Mouse (Mus musculus) ES-Bruce4 (cell line): ENCODE data around the gene Tmem136. TPM values are rescaled to one million over a fixed set of nuclear protein-coding genes. Genes with fewer than 3 reads are reported as not detected.

Source experiments
- H3K27ac ChIP-seq: 2 replicates; pipeline ENCODE4 v1.5.1; 2012; ENCODE audit warnings: low read length, inconsistent platforms; ENCODE audit not compliant: insufficient read depth
- H3K27me3 ChIP-seq: 2 replicates; pipeline ENCODE4 v1.6.1; 2012; ENCODE audit warnings: mild to moderate bottlenecking, low read length, inconsistent platforms; ENCODE audit not compliant: control insufficient read depth, poor library complexity, insufficient read depth, severe bottlenecking
- H3K36me3 ChIP-seq: 2 replicates; pipeline ENCODE4 v1.6.1; 2012; ENCODE audit warnings: inconsistent platforms, mild to moderate bottlenecking, low read length, moderate library complexity; ENCODE audit not compliant: control insufficient read depth, poor library complexity, insufficient read depth, severe bottlenecking
- H3K4me1 ChIP-seq: one replicate; pipeline ENCODE4 v1.8.1; 2011; ENCODE audit warnings: low read length; ENCODE audit not compliant: control insufficient read depth, insufficient read depth
- H3K4me3 ChIP-seq: 2 replicates; pipeline ENCODE4 v1.5.1; 2011; ENCODE audit warnings: low read depth, mild to moderate bottlenecking, low read length
- H3K9ac ChIP-seq: 2 replicates; pipeline ENCODE4 v1.6.1; 2012; ENCODE audit warnings: low read depth, mild to moderate bottlenecking, inconsistent platforms; ENCODE audit not compliant: poor library complexity, severe bottlenecking
- H3K9me3 ChIP-seq: replicated peaks from 2 replicates; pipeline ENCODE4 v1.6.1; 2012; ENCODE audit warnings: mild to moderate bottlenecking, low read length, inconsistent platforms; ENCODE audit not compliant: control insufficient read depth, poor library complexity, insufficient read depth, severe bottlenecking
- CTCF ChIP-seq: IDR thresholded peaks from one replicate; pipeline ENCODE4 v1.8.1; 2011; ENCODE audit warnings: low read depth, low read length
- EP300 ChIP-seq: IDR thresholded peaks from 2 replicates; pipeline ENCODE4 v1.6.1; 2011; ENCODE audit warnings: low read depth, low read length; ENCODE audit not compliant: insufficient read depth
- POLR2A ChIP-seq: IDR thresholded peaks from one replicate; pipeline ENCODE4 v1.8.1; 2011; ENCODE audit warnings: low read length; ENCODE audit not compliant: insufficient read depth
- polyA plus RNA-seq: library from polyadenylated mRNA; stranded (reverse); fragments of >200 nt; gene quantifications from 2 replicates; pipeline ENCODE4 v1.2.4, GENCODE M21; 2011; ENCODE audit warnings: low read depth; ENCODE audit not compliant: missing spikeins, insufficient read depth, insufficient read length

Tmem136 gene
- polyA plus RNA-seq, 1 experiment = 10.5 TPM

DNA sequence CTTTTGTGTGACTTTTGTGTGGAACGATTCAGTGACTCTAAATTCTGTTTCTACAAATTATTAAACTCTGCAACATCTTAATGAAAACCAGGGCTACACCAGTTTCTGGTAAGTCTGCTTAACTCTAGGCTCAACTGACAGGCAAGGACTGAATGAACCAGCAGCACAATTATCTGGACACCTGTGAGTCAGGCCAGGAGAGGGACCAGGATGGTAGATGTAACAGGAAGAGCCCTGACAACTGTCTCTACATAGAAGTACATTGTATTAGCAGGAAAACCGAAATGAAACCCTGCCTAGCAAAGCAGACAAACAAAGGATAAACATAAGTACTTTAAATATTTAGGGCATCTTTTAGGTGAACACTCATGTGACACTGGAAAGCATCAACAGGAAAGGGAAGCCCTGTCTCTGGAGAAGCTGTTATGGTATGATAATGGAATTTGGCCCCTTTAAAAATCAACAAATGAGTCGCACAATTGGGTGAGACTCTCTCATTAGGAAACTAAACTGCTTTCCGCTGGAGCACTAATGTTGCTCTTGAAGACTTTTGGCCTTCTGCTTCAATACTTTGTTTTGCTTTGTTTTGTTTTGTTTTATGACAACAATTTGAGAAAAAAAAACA, 12.6 kb downstream of the Tmem136 start:
- Histone ChIP-seq H3K9me3 (no peaks in the 10 kb centered on the region), H3K36me3 (no peaks in the 10 kb centered on the region), H3K27me3 (no peaks in the 10 kb centered on the region), H3K9ac (no peak overlapping the region), H3K27ac (no peak overlapping the region), H3K4me1 (no peaks in the 10 kb centered on the region), H3K4me3 (no peak overlapping the region)
- TF ChIP-seq EP300 = no peak

DNA sequence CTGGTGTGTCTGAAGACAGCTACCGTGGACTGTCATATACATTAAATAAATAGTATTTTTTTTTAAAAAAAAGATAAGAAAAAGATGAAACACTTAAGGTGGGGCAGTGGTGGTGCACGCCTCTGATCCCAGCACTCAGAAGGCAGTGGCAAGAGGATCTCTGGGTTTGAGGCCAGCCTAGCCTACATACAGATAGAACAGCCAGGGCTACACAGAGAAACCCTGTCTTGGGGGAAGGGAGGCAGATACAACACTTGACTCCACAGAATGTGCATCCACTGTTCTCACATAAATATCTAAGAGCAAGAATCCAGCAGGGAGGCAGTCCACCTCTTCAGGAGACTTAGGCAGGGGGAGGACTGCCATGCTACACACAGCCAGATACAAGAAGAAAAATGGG, 13.4 kb downstream of the Tmem136 start:
- TF ChIP-seq CTCF = no peak
- TF ChIP-seq EP300 = no peak
- no peak for TF ChIP-seq POLR2A
- no peak overlapping the region for H3K27ac ChIP-seq
- H3K9ac ChIP-seq = no peak overlapping the region
- no peaks in the 10 kb centered on the region for H3K27me3 ChIP-seq
- H3K4me1 ChIP-seq = no peaks in the 10 kb centered on the region
- no peaks in the 10 kb centered on the region for H3K36me3 ChIP-seq
- no peak overlapping the region for H3K4me3 ChIP-seq
- H3K9me3 ChIP-seq = no peaks in the 10 kb centered on the region

DNA sequence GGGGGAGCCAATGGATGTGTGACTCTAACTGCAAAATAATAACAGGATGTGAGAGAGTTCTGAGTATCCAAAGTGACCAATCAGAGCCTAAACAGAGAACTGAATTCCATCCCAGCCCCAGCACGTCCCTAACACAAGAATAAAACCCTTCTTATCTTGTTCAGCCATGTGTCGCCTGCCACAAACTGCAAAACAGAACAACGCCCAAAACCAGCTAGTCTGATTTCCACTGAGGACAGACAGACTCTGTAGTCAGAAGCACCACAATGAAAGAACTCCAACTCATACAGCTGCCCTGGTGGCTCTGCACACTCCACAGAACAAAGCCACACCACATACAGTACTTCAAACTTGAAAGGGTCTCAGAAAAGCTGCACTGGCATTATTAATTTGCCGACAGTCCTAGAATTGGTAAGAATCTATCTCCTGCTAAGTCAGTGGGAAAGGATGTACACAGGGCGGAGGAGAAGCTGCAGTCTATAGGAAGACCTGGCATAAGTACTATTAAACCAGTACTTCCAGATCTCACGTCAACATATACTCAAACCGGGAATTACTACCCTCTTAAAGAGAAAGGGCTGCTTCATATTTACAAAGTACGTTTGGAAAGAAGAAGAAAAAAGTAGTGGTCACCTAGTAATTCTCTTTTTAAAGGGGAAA, 14.3 kb downstream of the Tmem136 start:
- Histone ChIP-seq H3K9ac (no peak overlapping the region), H3K27ac (no peak overlapping the region), H3K4me1 (no peaks in the 10 kb centered on the region), H3K4me3 (no peak overlapping the region), H3K27me3 (no peaks in the 10 kb centered on the region), H3K36me3 (no peaks in the 10 kb centered on the region), H3K9me3 (no peaks in the 10 kb centered on the region)
- no peak for TF ChIP-seq CTCF

DNA sequence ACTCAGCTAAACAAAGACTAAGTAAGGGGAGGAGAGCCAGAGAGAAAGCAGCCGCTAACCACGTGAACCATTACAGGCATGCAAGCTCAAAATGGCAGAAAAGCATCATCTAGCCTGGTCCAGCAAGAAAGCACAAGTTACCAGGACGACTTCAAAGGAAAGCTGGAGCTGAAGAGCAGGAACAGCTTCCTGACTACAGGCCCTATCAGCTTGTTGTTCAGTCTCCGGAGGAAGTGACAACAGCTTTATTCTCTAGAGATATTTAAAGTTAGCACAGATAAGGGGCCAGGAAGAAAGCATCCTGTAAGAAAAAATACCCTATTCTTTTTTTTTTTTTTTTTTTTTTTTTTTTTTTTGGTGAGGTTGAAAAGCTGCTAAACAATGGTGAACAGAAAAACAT, 17.4 kb downstream of the Tmem136 start:
- H3K27me3 ChIP-seq = no peaks in the 10 kb centered on the region
- H3K36me3 ChIP-seq = no peaks in the 10 kb centered on the region; the same call in 1 of the 2 replicates
- H3K9me3 ChIP-seq = no peaks in the 10 kb centered on the region
- no peak overlapping the region for H3K4me3 ChIP-seq
- no peak overlapping the region for H3K27ac ChIP-seq
- no peaks in the 10 kb centered on the region for H3K4me1 ChIP-seq
- TF ChIP-seq EP300 (no peak), POLR2A (no peak), CTCF (no peak)
- H3K9ac ChIP-seq = no peak overlapping the region

DNA sequence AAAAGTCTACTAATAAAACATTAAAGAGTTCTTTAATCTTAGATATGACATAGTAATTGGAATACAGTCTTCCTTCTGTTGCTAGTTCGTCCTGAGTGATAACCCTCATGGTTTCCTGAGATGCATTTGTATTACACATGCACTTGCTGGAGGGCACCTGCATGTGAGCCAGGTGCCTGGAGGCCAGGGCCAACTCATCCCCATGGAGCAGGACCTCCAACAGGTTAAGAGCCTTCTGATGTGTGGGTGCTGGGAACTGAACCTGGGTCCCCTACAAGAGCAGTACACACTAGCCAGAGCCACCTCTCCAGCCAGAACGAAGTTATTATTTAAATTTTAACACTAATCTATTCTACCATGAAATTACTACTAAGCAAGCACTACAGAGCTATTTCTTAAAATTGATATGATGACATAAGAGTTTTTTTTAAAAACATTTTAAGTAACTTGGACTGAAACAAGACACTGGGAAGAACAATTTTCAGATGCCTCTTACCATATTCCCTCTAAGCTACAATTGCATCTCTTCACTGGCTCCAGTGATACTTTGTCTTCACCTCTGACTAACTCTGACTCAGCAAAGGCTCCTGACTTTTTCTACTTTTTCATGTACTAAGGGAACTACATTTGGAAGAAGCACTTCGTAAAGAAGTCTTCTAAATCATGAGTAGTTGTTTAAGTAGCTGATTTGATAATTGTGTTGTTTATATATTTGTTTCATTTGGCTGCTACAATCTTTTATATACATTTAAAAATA, 18.4 kb downstream of the Tmem136 start:
- H3K36me3 ChIP-seq = no peaks in the 10 kb centered on the region; the same call in 1 of the 2 replicates
- H3K27me3 ChIP-seq = no peaks in the 10 kb centered on the region
- no peaks in the 10 kb centered on the region for H3K4me1 ChIP-seq
- TF ChIP-seq CTCF (no peak), EP300 (no peak), POLR2A (no peak)
- no peak overlapping the region for H3K4me3 ChIP-seq
- H3K27ac ChIP-seq = no peak overlapping the region
- H3K9me3 ChIP-seq = no peaks in the 10 kb centered on the region
- no peak overlapping the region for H3K9ac ChIP-seq

DNA sequence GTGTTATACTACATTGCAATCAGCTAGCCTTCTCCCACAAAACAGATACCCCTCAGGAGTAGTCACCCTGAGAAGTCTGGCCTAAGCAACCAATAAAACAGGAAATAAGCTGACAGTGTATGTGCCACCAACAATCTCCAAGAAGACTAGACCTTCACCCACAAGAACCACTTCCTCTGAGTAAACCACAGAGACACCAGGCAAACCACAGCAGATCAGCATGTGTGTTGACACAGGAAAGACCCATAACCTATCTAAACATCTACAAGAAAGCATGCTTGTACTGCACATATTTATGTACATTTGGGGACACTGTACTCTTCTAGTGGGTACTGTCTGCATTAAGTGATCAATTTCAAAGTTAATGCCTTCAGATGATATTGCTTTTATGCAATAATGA, 20.0 kb downstream of the Tmem136 start:
- Histone ChIP-seq H3K9ac (no peak overlapping the region), H3K9me3 (no peaks in the 10 kb centered on the region), H3K27ac (no peak overlapping the region), H3K27me3 (no peaks in the 10 kb centered on the region), H3K4me1 (no peaks in the 10 kb centered on the region), H3K4me3 (no peak overlapping the region), H3K36me3 (no peaks in the 10 kb centered on the region; the same call in 1 of the 2 replicates)
- TF ChIP-seq CTCF (no peak), EP300 (no peak), POLR2A (no peak)
